Mouse (Mus musculus) left cerebral cortex, adult 2 months (tissue): Measurements from ENCODE around the gene Dlgap3. TPM values are rescaled to one million over a fixed set of nuclear protein-coding genes. Genes with fewer than 3 reads are reported as not detected.

Experiments
- DNase-seq, 2 experiments: peaks; one replicate each; pipeline ENCODE4 v3.0.0; 2021 to 2022; ENCODE audit warnings: low spot score in 2 of 2, mixed read lengths in 1 of 2; ENCODE audit errors: extremely low spot score in 1 of 2
- H3K27ac ChIP-seq: fragments of 200-600 bp; 2 replicates; pipeline ENCODE4 v1.8.1; 2022
- H3K4me3 ChIP-seq: fragments of 200-600 bp; 2 replicates; pipeline ENCODE4 v1.8.1; 2022
- CTCF ChIP-seq: fragments of 200-600 bp; IDR thresholded peaks from 2 replicates; pipeline ENCODE4 v1.8.1; 2022; ENCODE audit warnings: antibody characterized with exemption, mild to moderate bottlenecking, moderate library complexity
- intact Hi-C: fragments of 180-260 bp; cut with DNase I; formaldehyde crosslinking; loops from one replicate; pipeline ENCODE4 v1.15.1; 2025
- total RNA-seq, 2 experiments: library from RNA; stranded (reverse); gene quantifications; 2 replicates each; pipeline ENCODE4 v1.2.3; 2021

Dlgap3 gene
- total RNA-seq, 2 experiments from 2014 or later: 372 to 403 TPM

GRCm38 (mm10) chr4:127226067-127226466 lies 57.1 kb downstream of the Dlgap3 start:
- TF ChIP-seq CTCF: no peak
- DNase-seq: no peak
- Histone ChIP-seq H3K4me3 (no peak overlapping the region), H3K27ac (peak overlapping the region; percentile 40)
- intact Hi-C loops: loop anchor here (2.0 kb wide), 1 partner anchor 23 kb away; no protein-coding TSS in a partner anchor

- H3K4me3 ChIP-seq: no peak overlapping the region
- no peak for TF ChIP-seq CTCF
- H3K27ac ChIP-seq: no peak overlapping the region
- intact Hi-C loops: loop anchor here (2.0 kb wide), 1 partner anchor 24 kb away; no protein-coding TSS in a partner anchor
- DNase-seq: no peak
Measured at GRCm38 (mm10) chr4:127227051-127227673, 58.2 kb downstream of the Dlgap3 start.

GRCm38 (mm10) chr4:127232028-127232427 lies 63.0 kb downstream of the Dlgap3 start:
- no peak overlapping the region for H3K4me3 ChIP-seq
- DNase-seq: peak; percentile 79 to 83
- peak overlapping the region; percentile 79 for H3K27ac ChIP-seq
- intact Hi-C loops: no loop called here
- no peak for TF ChIP-seq CTCF

- H3K4me3 ChIP-seq: no peak overlapping the region
- no peak for TF ChIP-seq CTCF
- intact Hi-C loops: no loop called here
- no peak for DNase-seq
- peak overlapping the region; percentile 77 for H3K27ac ChIP-seq
Measured at GRCm38 (mm10) chr4:127232551-127232950, 63.5 kb downstream of the Dlgap3 start.

- intact Hi-C loops: loop anchor here (2.0 kb wide), 1 partner anchor 63 kb away; no protein-coding TSS in a partner anchor
- H3K27ac ChIP-seq: peak overlapping the region; percentile 77; the same call in 1 of the 2 replicates
- no peak for TF ChIP-seq CTCF
- DNase-seq: no peak
- no peak overlapping the region for H3K4me3 ChIP-seq
Measured at GRCm38 (mm10) chr4:127233416-127234125, 64.6 kb downstream of the Dlgap3 start.

GRCm38 (mm10) chr4:127235742-127236487 lies 66.9 kb downstream of the Dlgap3 start:
- peak; percentile 78 to 80 for DNase-seq
- H3K4me3 ChIP-seq: peak overlapping the region; percentile 51
- H3K27ac ChIP-seq: peak overlapping the region; percentile 83
- intact Hi-C loops: loop anchor here (2.0 kb wide), 1 partner anchor 65 kb away; no protein-coding TSS in a partner anchor
- TF ChIP-seq CTCF: peak; percentile 58

- TF ChIP-seq CTCF: no peak
- intact Hi-C loops: no loop called here
- Histone ChIP-seq H3K4me3 (peak overlapping the region; percentile 51), H3K27ac (peak overlapping the region; percentile 83)
- DNase-seq: peak in 1 of 2 experiments; percentile 14
Measured at GRCm38 (mm10) chr4:127236631-127237030, 67.6 kb downstream of the Dlgap3 start.

- intact Hi-C loops: no loop called here
- H3K4me3 ChIP-seq: no peak overlapping the region
- peak overlapping the region; percentile 83 for H3K27ac ChIP-seq
- peak in 1 of 2 experiments; percentile 20 for DNase-seq
- no peak for TF ChIP-seq CTCF
Measured at GRCm38 (mm10) chr4:127237271-127237670, 68.3 kb downstream of the Dlgap3 start.

GRCm38 (mm10) chr4:127242696-127243095 lies 73.7 kb downstream of the Dlgap3 start:
- no peak overlapping the region for H3K27ac ChIP-seq
- DNase-seq: no peak
- H3K4me3 ChIP-seq: no peak overlapping the region
- TF ChIP-seq CTCF: no peak
- intact Hi-C loops: no loop called here

- Histone ChIP-seq H3K4me3 (peak within 1 kb of the TSS; percentile 98), H3K27ac (peak within 1 kb of the TSS; percentile 89)
- intact Hi-C loops: no loop called here
- peak; percentile 99 for DNase-seq
- TF ChIP-seq CTCF: peak; percentile 99
Measured at GRCm38 (mm10) chr4:127243552-127243951, 74.5 kb downstream of the Dlgap3 start, which contains the start of gene Smim12. Gene Smim12, plus strand, starts transcription at chr4:127243784.

GRCm38 (mm10) chr4:127243953-127244352 lies 74.9 kb downstream of the Dlgap3 start:
- Histone ChIP-seq H3K4me3 (peak overlapping the region; percentile 98), H3K27ac (peak overlapping the region; percentile 89)
- no peak for DNase-seq
- intact Hi-C loops: no loop called here
- no peak for TF ChIP-seq CTCF
